Mouse (Mus musculus): Measurements from ENCODE around the gene Ctr9.

DNA sequence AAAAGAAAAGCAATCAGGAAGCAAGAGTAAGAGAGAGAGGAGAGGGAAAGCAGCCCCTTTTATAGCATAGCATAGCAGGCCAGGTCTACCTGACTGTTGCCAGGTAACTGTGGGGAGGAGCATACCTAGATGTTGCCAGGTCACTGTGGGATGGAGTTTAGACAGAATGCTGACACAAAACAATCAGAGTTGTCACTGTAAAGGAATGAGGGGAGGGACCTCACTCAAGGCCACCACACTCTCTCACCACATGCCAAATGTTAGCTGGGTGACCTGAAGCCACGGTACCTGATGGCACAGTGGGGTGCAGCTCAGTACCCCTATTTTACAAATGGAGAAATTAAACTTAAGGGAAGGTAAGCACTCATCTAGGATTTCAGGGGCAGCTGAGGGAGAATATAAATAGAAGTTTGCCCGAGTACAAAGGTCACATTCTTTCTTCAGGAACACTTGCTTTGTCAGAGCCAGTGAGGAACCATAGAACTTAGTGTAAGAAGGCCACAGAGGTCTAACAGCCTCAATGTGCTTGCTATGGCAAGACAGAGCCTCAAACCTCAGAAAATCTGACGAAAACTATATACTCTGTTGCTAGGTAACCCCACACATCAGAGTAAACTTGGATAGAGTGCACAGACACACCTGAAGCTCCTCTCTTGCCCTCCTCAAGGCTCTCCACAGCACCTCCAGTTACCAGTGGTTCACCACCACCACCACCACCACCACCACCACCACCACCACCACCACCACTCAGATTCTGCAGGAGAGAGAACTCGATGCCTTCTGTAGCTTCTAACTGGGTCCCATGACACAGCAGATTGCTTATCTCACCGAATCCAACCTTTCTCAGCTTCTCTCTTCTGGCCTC, 38.2 kb upstream of the Ctr9 start:
- TF ChIP-seq CTCF (IDR thresholded peaks at IDR 0.05; ENCODE audit: borderline replicate concordance, control insufficient read depth, extremely low read depth, insufficient read depth, low read length, poor library complexity) (no peak), POLR2A (IDR thresholded peaks at IDR 0.05; ENCODE audit: control insufficient read depth, extremely low read depth, insufficient read depth, low read length, poor library complexity) (no peak)

All from thymus, adult 2 months (tissue).